ENCODE assay signal across 16 mouse cellular contexts in the genomic region with DNA sequence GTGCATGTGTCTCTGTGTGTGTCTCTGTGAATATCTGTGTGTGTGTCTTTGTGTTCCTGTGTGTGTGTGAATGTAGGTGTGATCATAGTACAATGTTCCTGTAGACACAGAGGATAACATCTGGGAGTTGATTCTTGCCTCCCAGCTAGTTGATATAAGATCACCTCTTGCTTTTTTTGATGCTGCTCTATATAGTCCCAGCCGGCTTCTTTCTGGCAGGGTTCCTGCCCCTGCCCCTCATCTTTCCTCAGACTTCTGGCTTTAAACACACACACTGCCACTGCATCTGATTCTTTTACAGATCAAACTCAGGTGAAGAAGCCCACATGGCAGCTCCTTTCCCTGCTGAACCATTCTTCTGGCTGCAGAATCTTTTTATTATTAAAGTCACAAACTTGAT.
DNase-seq lines count a peak whose midpoint lies in the region; ATAC-seq lines count a peak whose summit lies in the region.
"Had no signal": no experiment of that assay in that cellular context is flagged by ENCODE, and none has a peak within 500 bp of the region (broad histone marks: within the 10 kb centered on the region; RNA-seq: fewer than 3 reads in every experiment).

No protein-coding gene starts in this region.

- no peak for ATAC-seq in cerebellum, adult (ENCODE audit: insufficient number of reproducible peaks, low FRiP score, low TSS enrichment)
- no peak for ATAC-seq in megakaryocyte progenitor cell, adult 5-6 weeks (replicated peaks; ENCODE audit: poor library complexity)
- ATAC-seq: CD4-positive, CD25-positive, alpha-beta regulatory T cell, adult 4 months; hindbrain, embryonic 16.5 days had no signal

- DNase-seq in cerebellum, adult 11 months = peak; percentile 7
- peak; percentile 20 for DNase-seq in left cerebral cortex, postnatal 4 days
- DNase-seq in left cerebral cortex, postnatal 25 days (ENCODE audit: low spot score in 2 of 2) = no peak
- peak; percentile 69 to 70 for DNase-seq in cerebellum, postnatal 10 days
- DNase-seq in ovary, postnatal 36 days (ENCODE audit: low spot score) = no peak
- DNase-seq in ovary, adult 18-20 months (ENCODE audit: low spot score) = no peak
- DNase-seq: adrenal gland, adult 8-10 months; B cell, adult 2 months; gastrocnemius, adult 2 months; gastrocnemius, postnatal 25 days; heart, postnatal 36 days; kidney, adult 11 months had no signal

- intact Hi-C loops in left cerebral cortex, postnatal 4 days (cut with DNase I) = no loop called here
- intact Hi-C loops in left cerebral cortex, postnatal 25 days (cut with DNase I) = loop anchor here (10.0 kb wide), 3 partner anchors 301 to 921 kb away; no protein-coding TSS in a partner anchor

Comparison
In these comparisons a context has a peak if more than half of its experiments do, and no peak if none do; other contexts are left out.
1. DNase-seq: peak in cerebellum, adult 11 months (single experiment), left cerebral cortex, postnatal 4 days (single experiment) and cerebellum, postnatal 10 days (2 of 2); none in left cerebral cortex, postnatal 25 days (0 of 2), ovary, postnatal 36 days (single experiment) and ovary, adult 18-20 months (single experiment).